Mouse (Mus musculus): ENCODE data around the gene Gpx2. TPM values are rescaled to one million over a fixed set of nuclear protein-coding genes. Genes with fewer than 3 reads are reported as not detected.
"Not testable (repeated sequence)": the region's sequence is repeated elsewhere in the genome, so short reads cannot be mapped to it uniquely, and the experiment has no call there.

Gene Gpx2
- total RNA-seq, 4 experiments from 2014 or later, result not detected

DNA sequence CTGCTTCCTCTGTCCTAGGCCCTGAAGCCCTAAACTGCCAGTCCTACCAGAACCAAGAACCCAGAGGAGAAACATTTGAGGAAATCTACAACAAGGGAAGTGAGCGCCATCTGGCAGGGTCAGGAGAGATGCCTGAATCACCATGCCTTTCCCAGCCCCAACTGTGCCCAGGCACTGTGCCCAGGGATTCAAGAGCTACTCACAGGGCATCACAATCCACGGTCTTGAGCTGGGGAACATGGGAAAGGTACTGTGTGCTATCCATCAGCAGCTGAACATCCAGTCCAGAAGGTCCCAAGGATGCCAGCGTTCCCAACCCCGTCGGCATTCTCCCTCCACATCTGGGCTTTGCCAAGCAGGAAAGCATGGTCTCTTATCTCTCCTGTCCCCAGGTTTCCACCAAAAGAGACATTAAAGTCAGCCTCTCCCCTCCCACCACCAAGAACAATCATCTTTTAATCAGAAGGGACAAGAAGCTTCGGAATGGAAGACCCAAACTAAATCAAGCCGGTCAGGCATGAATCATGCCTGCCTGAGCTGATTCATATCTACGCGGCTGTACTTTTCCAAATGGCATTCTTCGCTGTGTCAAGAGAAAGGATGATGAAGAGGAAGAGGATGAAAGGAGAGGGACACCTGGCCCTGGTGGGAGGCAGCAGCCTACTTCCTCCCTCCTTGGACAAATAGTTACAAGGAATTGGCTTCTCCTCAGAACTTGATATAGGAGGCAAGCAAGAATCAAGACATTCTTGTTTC, 9.9 kb upstream of the Gpx2 start:
- no peak for DNase-seq (ENCODE audit: low spot score)

DNA sequence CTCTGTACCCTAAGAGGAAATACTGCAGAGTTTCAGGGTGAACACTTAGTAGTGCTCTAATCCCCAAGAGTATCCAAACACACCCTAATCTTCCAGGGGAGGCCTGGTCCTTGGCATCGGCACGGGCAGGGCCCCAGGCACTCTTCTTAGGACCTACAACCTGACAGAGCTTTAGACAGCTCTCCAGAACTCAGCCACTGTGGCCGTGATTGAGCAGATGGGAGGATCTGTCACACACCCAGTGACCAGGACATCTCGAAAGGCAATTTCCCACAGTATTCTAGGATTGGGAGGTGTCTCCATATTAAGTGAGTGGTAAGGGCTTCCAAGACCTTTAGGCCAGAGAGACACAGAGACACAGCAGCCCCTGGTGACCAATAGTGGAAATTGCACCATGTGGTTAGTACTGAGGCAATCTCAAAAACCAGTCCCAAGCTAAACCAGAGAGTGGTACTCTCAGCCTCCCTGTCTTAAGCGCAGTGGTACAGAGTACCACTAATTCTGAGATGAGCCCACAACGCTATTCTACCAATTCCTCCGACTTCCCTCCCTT, 8.4 kb upstream of the Gpx2 start:
- DNase-seq (ENCODE audit: low spot score), result peak; percentile 40

DNA sequence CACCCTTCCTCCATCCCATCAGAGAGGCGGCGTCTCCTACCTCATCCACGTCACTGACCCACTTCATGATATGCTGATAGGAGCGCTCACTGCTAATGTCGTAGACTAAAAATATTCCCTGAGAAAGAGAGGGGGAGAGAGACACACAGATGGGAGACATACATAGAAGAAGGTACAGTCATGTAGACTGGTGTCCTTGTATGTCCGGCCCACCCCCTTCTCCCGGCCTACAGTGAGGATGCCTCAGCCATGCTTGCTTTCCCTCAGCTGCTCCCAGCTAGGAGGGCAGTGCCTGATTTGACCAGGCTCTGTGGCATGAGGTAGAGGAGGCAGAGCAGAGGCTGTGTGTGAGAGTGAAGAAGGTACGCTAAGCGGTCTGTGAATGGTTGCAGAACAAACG, 7.7 kb upstream of the Gpx2 start:
- no peak for DNase-seq (ENCODE audit: low spot score)

DNA sequence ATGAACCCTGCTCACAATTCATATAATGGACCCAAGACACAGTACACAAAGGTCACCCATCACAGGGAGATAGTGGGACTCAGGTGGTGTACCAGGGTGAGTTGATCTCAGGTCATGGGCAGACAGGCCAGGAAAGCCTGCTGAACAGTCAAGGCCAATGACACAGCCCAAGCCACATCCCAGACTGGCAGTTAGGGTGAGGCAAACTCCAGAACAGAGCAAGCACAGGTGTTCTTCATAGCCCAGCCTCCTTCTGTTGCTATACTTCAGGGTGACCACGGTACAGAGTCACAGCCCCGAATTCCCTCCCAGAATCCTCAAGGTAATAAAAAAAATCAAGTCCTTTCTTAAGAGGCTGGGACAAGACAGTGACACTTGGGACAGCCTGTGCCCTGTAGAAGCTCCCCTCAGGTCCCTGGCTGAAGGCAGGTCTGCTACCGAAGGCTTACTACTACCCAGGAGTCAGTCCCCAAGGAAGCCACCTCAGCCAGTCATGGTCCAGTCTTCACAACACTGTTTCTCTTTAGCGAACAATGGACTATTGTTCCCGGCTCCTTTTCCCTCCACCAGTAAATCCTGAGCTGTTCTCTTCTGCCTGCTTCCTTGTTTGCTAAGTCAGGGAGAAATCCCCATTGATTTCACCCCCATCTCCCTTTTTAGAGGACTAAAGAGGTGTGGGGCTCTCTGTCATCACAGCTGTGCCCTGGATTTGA, 2.8 kb upstream of the Gpx2 start:
- DNase-seq (ENCODE audit: low spot score), result no peak

DNA sequence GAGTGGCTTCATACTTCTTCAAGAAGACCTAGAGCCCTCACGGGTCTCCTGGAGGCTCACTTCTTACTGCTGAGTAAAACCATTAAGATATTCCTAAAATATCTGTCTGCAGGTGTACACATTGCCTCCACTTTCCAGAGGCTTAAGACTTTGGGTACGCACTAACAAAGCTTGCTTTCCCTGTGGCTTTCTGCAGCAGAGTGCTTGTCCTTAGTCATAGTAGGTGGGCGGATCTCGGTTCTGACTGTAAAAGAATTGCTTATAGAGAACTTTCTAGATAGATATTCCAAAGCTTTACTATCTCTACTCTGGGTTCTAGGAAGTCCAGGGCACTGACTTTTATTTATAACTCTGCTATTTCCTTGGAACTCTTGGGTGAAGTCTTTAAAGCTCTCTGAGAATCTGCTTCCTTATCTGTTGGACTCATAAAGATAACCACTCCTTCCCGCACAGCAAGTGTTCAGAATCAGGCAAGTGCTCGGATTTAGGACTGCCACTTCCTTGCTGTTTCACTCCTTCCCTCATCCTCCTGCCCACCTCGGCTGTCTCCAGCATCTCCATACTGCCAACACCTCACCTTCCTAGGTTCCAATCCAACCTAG, 1.7 kb upstream of the Gpx2 start:
- DNase-seq (ENCODE audit: low spot score), result no peak

DNA sequence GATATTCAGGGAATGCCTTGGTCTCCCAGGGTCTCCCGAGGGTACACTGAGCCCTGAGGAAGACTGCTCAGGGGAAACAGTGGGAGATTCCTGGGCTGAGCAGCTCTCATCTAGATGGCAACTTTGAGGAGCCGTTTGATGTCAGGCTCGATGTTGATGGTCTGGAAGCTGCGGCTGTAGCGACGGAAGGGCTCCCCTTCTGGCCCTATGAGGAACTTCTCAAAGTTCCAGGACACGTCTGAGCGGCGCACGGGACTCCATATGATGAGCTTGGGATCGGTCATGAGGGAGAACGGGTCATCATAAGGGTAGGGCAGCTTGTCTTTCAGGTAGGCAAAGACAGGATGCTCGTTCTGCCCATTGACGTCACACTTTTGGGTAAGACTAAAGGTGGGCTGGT, 2.8 kb downstream of the Gpx2 start:
- not testable (repeated sequence) for DNase-seq (ENCODE audit: low spot score)

DNA sequence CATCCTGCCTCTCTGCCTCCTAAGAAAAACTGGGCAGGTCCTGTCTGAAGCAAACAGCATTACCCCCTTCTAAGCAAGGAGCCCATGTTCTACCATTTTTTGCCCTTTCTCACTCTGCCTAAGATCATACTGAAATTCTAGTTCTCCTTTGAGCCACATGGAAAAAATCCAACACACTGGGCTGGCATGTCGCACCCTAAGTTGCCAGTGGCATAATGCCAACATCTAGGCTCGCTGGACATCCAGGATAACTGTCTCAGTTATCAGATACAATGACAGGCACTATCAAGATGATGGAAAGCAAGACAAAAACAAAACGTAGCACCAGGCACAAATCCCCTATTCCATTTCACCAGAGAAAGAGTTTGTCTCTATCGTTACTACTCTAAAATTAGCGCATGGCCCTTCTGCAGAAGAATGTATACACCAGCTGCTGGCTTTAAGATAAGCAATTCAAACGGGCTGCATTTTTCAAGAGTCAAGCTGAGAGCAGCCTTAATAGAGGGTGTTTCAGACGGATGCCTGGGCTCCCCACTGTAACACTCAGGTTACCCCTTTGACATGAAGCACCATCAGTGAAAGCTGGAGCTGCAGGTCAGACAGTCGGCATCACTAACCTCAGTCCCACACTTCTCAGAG, 4.8 kb downstream of the Gpx2 start:
- DNase-seq (ENCODE audit: low spot score), result no peak

DNA sequence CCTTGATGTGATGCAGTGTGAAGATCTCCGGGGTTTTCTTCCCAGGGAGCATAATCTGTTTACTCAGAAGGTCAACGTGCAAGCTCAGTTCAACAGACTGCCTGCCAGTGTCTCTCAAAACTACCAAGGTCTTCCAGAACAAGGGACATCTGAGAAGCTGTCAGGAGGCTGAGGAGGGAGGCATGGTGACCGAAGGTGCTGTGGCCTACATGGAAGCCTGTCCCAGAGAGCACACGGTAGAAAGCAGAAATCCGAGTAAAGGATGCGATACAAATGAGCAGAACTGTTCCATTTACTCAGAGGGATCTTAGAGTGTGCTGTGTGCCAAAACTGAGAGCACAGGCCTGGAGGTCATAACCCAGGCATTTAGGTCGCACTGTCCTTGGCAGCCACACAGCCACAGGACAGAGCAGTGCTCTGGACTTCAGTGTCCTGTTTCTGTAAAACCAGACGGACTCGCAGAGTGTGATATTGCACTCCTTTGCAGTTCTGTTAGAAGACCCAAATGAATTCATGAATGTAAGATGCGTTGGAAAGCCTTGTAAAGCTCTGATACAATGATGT, 11.2 kb downstream of the Gpx2 start:
- DNase-seq (ENCODE audit: low spot score), result peak; percentile 15

DNA sequence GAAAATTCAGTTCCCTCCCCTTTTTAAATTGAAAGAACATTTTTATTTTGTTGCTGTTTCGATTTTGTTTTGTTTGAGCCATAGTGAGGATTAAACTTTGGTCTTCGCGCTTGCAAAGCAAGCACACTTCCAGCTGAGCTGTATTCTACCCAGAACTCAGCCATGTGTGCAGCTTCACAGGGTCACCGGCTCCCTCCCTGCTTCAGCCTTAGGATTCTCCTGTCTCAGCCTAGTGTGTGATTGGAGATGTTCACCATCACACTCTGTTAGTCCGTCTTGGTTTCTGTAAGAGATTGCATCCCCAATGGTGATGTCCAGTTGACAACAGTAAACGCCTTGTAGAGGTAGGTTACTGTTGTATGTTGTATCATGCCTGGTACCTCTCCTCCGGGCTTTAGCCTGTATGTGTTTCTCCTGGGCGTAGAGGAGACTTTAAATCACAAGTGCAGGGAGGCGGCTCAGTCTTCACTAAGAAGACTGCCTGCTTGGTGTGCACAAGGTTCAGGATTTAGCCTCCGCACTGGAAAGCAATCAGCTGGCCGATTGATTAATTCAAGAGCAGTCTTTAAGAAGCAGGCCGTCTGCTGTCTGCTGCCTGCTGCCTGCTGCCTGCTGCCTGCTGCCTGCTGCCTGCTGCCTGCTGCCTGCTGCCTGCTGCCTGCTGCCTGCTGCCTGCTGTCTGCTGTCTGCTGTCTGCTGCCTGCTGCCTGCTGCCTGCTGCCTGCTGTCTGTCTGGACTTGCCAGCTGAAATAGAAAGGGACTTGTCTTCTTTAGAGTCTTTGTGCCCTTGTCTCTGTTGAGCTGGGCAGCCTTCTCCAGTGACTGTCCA, 14.5 kb downstream of the Gpx2 start:
- DNase-seq (ENCODE audit: low spot score), result no peak

DNA sequence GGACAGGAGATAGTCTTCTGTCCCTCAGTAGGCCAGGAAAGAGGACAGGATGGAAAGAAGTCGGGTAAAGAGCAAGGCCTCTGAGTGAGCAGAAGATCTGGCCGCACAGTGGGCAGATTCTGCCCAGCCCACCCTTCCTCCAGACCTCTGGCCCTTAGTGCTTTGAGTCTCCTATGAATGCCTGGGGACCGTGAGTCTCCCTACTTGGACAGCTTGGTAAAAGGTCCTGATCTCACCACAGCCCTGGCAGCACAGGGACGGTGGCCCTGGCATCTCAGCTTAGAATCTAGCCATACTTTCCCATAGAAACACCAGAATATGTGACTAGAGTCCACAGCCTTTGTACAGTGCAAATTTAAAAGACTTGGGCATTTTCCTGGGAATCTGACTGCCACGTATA, 15.4 kb downstream of the Gpx2 start:
- no peak for DNase-seq (ENCODE audit: low spot score)

DNA sequence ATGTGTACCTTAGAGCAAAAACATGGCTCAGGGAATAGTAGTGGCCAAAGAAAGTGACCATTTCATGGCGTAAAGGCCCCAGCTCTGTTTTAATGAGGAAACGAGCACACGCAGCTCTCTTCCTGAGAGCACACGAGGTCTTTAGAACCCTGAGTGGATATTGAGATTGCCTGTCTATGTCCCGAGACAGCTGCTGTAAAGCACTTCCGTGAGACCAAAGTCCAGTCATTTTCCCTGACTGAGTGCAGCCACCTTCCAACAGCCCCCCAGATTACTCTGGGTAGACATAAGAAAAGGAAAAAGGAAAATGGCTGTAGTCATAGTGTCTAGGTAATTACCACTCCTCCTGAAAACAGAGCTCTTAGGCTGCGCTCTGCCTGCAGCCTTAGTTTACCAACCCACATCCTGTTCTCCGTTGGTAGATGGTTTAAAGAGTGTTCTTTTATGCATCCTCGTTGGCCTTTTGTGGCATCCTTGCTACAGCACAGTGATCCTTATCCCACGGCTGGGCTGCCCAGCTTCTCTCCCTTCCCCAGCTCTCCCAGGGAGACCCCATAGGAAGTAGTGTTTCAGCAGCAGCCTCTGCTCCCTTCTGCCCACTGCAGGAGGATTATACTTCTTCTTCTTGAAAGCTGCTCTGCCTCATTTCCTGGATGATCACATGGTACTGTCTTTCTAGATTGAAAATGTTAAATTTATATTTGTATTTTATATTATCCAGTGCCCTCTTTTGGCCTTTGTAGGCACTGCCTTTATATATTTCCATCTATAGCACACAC, 16.9 kb downstream of the Gpx2 start:
- DNase-seq (ENCODE audit: low spot score), result no peak

DNA sequence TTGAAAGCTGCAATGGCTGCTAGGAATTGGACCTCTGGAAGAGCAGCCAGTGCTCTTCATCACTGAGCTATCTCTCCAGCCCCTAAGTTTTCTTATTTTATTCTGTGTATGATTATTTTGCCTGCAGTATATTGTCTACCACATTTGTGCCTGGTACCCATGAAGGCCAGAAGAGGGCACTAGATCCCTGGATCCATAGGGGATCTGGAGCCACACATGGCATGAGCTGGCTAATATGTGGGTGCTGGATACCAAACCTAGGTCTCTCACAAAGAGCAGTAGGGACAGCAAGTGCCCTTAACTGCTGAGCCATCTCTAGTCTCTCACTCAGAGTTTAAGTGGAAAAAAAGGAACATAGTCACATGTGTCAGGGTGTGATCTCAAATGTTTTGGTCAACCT, 17.5 kb downstream of the Gpx2 start:
- DNase-seq (ENCODE audit: low spot score), result no peak

DNA sequence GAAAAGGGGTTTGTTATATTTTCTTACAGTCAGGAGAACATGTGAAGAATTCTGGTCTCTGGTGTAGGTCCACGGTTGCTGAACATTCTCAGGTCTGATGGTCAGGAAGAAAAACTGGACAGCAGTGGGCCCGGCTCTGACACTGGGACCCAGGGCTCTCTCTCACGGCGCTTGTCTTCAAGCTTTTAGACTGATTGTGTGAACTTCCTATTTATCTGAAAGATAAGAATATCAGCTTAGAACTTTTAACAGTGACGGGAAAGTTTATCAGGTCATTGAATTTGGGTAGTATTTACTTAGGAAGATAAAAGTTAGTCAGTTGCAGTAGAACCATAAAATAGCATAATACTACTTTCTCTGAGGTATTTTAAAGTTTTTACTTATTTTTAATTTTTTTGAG, 18.5 kb downstream of the Gpx2 start:
- DNase-seq (ENCODE audit: low spot score), result no peak

DNA sequence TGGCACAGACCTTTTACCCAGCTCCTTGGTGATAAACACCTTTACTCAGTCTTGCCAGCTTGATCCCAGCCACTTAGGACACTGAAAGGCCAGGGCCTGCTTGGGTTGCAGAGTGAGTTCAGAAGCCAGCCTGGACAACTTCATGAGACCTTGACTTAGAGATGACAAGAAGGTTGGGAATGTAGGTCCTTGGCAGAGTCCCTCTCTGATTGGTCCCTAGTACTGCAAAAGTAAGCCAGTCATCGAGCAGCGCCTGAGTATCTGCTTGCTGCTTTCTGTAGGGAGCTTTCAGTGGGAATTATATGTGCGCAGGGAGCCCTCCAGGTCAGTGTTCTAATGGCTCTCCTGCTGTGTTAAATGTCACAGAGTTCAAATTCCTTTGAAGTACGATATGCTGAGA, 20.2 kb downstream of the Gpx2 start:
- no peak for DNase-seq (ENCODE audit: low spot score)

DNA sequence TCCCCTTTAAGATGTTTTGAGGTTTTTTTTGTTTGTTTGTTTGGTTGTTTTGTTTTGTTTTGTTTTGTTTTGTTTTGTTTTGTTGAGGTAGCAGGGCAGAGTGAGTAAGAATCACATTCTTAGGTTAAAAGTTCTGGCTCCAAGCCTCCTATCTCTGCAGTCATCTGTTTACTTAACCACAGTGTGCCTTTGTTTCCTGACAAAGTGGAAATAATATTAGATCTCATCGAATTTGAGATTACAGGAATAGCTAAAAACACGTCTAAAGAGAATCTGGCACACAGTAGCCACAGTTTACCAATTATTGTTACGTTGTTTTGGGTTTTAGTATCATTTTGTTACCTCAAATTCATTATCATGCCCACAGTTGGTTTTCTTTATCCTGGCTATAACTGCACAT, 20.7 kb downstream of the Gpx2 start:
- DNase-seq (ENCODE audit: low spot score), result no peak

DNA sequence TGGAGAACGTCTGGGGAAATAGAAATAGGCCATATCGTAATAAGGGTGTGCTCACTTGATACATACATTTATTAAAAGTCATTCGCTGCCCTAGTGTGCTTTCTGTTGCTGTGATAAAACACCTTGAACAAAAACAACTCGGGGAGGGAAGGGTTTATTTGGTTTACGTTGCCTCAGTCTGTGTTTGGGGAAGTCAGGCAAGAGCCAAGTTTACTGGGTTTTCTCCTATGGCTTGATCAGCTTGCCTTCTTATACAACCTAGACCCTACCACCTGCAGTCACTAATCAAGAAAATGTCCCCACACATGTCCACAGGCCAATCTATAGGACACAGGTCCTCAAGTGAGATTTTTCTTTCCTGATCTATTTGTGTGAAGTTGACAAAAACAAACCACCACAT, 23.8 kb downstream of the Gpx2 start:
- DNase-seq (ENCODE audit: low spot score), result no peak

DNA sequence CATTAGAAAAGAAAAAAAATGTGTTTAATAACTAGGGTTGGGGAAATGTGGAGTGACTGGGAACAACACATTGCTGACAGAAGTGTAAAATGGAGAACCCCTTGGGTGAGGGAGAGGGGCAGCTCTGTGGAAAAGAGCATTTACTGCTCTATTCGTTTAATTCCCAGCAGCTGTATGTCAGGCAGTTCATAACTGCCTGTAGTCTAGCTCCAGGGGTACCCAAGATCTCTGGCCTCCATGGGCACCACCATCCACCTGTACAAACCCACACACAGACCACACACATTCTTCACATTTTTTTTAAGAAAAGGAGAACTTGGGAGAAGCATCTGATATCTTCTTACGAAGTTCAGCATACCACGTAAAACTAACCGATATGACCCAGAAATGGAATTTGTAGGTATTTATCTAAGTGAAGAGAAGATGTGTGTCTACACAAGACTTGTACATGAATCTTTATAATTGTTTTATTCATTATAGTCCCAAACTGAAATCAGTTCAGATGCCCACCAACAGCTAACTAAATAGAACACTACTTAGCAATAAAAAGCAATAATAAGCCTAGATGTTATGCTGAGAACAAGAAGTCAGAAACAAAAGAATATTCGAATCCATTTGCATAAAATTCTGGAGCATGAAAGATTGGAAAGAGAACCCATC, 24.4 kb downstream of the Gpx2 start:
- no peak for DNase-seq (ENCODE audit: low spot score)

DNA sequence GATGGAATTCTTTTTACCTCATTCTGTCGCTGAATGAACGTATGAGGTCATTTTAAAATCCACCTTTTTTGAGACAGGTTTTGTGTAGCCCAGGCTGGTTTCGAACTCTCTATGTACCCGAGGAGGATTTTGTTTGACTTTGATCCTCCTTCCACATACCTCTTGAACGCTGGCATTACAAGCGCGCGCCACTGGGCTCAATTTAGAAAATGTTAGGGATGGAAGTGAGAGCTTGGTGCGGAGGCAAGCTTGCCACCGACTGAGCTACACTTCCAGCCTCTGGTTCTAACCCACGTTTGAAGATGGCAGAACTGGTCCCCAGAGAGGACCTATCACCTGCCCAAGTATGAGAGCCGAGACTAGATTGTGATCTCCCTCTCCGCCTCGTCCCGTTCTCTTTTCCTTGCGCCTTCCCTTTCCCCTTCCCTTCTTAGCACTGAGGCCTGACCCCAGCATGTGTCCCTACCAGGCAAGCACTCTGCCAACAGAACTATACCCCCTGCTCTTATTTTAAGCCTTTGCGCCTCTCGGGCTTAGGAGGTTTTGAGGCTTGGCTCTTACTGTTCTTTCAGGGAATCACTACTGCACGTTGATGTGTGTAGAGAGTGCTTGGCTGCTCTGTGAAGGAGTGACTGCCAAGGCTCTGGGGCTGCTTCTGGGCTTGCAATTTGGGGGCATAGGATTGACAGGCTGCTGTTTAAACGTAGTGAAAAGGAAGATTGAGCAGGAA, 29.3 kb downstream of the Gpx2 start:
- DNase-seq (ENCODE audit: low spot score), result no peak

DNA sequence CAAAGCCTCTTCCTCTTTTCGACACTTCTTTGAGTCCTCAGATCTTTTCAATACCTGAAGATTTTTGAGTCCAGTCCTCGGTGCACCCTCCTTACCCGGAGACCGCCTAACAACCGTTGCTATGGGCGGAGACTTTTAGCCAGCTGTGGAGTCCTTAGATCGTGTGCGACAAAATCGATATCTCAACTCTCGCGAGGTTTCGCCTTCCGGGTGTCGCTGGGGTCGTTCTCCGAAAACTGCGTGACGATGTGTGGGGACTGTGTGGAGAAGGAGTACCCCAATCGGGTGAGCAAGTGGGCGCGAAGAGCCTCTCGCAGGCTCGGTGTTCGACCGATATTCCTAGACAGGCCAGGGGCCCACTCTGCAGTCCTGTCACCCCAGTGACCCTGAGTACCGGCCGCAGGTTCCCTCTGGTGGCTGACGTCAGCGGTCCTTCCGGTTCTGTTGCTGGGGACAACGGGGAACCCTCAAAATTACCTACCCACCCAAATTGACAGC, 30.0 kb downstream of the Gpx2 start, which contains the start of the genes Churc1 and Fntb:
Gene Churc1, plus strand, starts transcription at position 185 of the 498 bp plus-strand sequence.
Gene Fntb, plus strand, starts transcription at position 236 of the 498 bp plus-strand sequence.
- peak; percentile 90 for DNase-seq (ENCODE audit: low spot score)

All from heart, adult 8-10 months (tissue).